Mouse (Mus musculus) neural tube, embryonic 12.5 days (tissue): Measurements from ENCODE around the gene Cd59b. TPM values are rescaled to one million over a fixed set of nuclear protein-coding genes. Genes with fewer than 3 reads are reported as not detected.
"Not testable (repeated sequence)": the region's sequence is repeated elsewhere in the genome, so short reads cannot be mapped to it uniquely, and the experiment has no call there.

Experiments used
- ATAC-seq: fragments of 200-750 bp; cut with Nextera tagmentation; 2 replicates; pipeline ENCODE4 v1.8.0; 2017; ENCODE audit warnings: low read depth, mild to moderate bottlenecking, moderate TSS enrichment, moderate library complexity; ENCODE audit not compliant: low FRiP score
- H3K27ac ChIP-seq: fragments of 300-500 bp; sonication (generic); 2 replicates; pipeline ENCODE4 v1.5.1; 2016
- H3K27me3 ChIP-seq: fragments of 300-500 bp; sonication (generic); replicated peaks from 2 replicates; pipeline ENCODE4 v1.6.1; 2016; ENCODE audit warnings: mild to moderate bottlenecking
- H3K36me3 ChIP-seq: fragments of 300-500 bp; sonication (generic); 2 replicates; pipeline ENCODE4 v1.6.1; 2016; ENCODE audit warnings: mild to moderate bottlenecking
- H3K4me1 ChIP-seq: fragments of 300-500 bp; sonication (generic); 2 replicates; pipeline ENCODE4 v1.6.1; 2016
- H3K4me2 ChIP-seq: fragments of 300-500 bp; sonication (generic); replicated peaks from 2 replicates; pipeline ENCODE4 v1.6.1; 2016; ENCODE audit warnings: mild to moderate bottlenecking
- H3K4me3 ChIP-seq: fragments of 300-500 bp; sonication (generic); 2 replicates; pipeline ENCODE4 v1.5.1; 2016
- H3K9ac ChIP-seq: fragments of 300-500 bp; sonication (generic); 2 replicates; pipeline ENCODE4 v1.6.1; 2016; ENCODE audit warnings: mild to moderate bottlenecking
- H3K9me3 ChIP-seq: fragments of 300-500 bp; sonication (generic); 2 replicates; pipeline ENCODE4 v1.6.1; 2016; ENCODE audit warnings: mild to moderate bottlenecking
- WGBS: fragments of 180-500 bp; shearing (Covaris S2); methylation state at CpG from one replicate; pipeline ENCODE4 v1.1.7; 2016; 5-methylcytosine and 5-hydroxymethylcytosine counted together
- polyA plus RNA-seq: library from polyadenylated mRNA; unstranded; fragments of >200 nt; fragmentation: Nextera tagmentation; extraction: Ambion mirVana; gene quantifications from 2 replicates; pipeline ENCODE4 v1.2.1, GENCODE M21; 2016

Gene Cd59b
- polyA plus RNA-seq, 1 experiment from 2014 or later = 2.6 TPM

DNA sequence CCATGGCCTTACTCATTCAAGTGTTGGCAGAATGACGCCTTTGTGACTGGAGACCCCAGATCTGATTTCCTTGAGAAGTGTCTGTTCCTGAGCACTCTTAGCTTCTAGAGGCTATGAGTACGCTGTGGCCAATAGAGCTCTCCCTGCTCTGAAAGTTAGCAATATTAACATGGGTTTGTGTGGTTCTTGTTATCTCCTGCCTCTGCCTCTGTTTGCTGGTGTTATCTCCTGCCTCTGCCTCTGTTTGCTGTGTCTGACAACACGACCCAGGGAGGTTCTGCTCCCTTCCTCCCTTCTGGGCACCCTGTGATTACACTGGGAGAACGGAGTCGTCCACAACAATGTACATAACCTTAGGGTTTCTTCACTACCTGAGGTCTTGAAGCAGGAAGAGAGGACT, 8.6 kb downstream of the Cd59b start:
- H3K4me2 ChIP-seq, H3K27ac ChIP-seq, H3K9me3 ChIP-seq, H3K4me3 ChIP-seq, H3K36me3 ChIP-seq, H3K27me3 ChIP-seq, ATAC-seq, H3K4me1 ChIP-seq, H3K9ac ChIP-seq: not testable (repeated sequence)
- 81% methylated on average over 5 of the region's 5 CpGs for WGBS

DNA sequence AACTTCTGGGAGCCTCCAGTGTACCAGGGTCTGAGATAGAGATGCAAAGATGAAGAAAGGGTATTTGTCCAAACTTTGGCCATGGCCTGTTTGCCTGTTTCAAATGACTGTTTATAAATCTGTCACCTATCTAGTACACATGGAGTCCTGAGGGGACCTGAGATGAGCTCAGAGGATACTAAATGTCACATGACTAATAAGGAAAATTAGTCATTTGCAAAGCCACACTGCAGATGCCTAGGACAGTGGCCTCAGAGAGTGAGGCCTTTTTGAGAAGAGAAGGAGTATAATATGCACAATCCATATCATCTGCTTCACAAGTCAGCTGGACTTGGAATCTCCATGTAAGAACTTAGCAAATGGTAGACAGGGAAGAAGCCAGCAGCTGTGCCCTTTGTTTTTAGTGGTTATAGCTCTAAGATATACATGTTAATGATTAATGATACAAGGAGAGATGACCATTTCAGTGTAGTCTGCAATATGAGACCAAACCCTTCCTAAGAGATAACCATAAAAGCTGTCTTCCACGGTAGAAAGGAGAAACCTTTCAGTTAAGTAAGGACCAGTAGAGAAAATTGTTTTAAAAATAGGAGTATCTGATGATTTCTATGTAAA, 11.9 kb downstream of the Cd59b start:
- H3K4me1 ChIP-seq, H3K36me3 ChIP-seq, H3K9me3 ChIP-seq, H3K9ac ChIP-seq, H3K27me3 ChIP-seq, ATAC-seq, H3K4me2 ChIP-seq, H3K4me3 ChIP-seq, H3K27ac ChIP-seq: not testable (repeated sequence)
- no CpG with 5 or more reads among the region's 1 CpGs for WGBS

DNA sequence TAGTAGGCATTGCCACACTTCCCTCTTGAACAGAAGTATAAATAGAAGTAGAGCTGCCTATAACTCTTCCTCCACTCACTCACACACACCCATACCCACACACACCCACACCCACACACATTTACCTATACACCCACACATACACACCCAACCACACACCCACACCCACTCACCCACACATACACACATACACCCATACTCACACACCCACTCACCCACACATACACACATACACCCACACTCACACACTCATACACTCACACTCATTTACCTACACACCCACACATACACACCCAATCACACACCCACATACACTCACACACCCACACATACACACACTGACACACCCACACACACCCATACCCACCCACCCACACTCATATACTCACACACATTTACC, 12.8 kb downstream of the Cd59b start:
- no peak overlapping the region for H3K4me2 ChIP-seq
- H3K36me3 ChIP-seq = no peaks in the 10 kb centered on the region
- no peaks in the 10 kb centered on the region for H3K4me1 ChIP-seq
- H3K4me3 ChIP-seq = no peak overlapping the region
- no peak overlapping the region for H3K27ac ChIP-seq
- H3K9me3 ChIP-seq = no peaks in the 10 kb centered on the region
- no peaks in the 10 kb centered on the region for H3K27me3 ChIP-seq
- ATAC-seq = 0 out of 2 replicates have a peak, but pooled peaks have one; percentile 17
- no peak overlapping the region for H3K9ac ChIP-seq

DNA sequence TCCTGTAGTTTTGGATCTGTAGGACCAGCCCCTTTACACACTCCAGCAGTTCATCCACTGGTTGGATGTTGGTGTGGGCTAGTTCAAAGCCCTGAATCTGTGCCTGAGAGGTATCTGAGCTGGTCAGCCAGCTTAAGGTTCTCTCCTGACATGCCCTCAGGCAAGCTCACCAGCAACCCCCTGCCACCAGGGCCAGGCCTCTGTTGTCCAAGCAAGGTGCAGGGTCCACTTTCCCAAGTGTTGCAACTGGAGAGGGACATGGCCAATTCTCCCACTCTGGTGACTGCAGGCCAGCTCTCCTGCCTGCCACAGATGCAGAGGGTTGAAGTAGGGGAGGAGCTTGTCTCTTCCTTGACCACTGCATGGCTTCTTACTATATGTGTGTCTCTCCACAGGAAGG, 14.4 kb downstream of the Cd59b start:
- not testable (repeated sequence) for H3K27me3 ChIP-seq, H3K9me3 ChIP-seq, H3K4me3 ChIP-seq, H3K27ac ChIP-seq, H3K4me2 ChIP-seq, H3K9ac ChIP-seq, H3K4me1 ChIP-seq, H3K36me3 ChIP-seq, ATAC-seq

DNA sequence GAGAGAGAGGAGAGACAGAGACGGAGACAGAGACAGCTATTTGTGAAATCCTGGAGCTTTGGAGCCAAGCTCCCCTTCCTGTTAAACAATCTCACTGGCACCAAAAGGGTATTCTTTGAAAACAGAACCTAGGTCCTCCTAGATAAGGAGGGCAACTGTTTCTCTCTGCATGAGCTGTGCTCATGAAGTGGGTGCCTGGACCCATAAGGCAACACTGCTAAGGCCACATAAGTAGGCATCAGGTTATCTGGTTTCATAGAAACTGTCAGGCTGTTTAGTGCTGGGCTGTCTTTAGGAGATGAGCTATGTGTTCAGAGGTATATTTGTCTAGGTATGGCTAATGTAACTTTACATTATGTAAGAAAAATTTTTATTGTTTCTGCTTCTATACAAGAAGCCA, 17.9 kb downstream of the Cd59b start:
- H3K9me3 ChIP-seq, H3K4me2 ChIP-seq, H3K9ac ChIP-seq, H3K27me3 ChIP-seq, ATAC-seq, H3K4me3 ChIP-seq, H3K36me3 ChIP-seq, H3K27ac ChIP-seq, H3K4me1 ChIP-seq: not testable (repeated sequence)
- WGBS = 100% methylated on average over 1 of the region's 1 CpGs

DNA sequence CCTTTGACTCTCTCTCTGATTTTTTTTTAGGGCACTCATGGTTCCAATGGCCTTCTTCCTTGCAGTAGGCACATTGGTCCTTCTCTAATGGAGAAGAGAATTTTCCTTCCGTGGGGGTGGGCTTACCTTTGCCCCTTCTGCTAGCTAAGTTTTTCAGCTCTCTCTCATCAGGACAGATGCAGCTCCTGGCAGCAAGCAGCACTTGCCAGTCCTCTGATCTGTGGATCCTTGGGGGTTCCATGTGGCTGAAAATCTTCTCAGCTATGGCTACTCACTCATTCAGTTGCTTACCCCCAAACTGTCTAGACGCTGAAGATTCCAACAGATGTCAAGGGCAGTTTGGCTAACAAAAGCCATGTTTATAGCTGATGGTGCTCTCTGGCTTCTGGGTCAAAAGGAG, 23.7 kb downstream of the Cd59b start:
- Histone ChIP-seq H3K27me3 (no peaks in the 10 kb centered on the region), H3K4me1 (peaks cover 9% of the 10 kb centered on the region; the same call in 1 of the 2 replicates), H3K9me3 (no peaks in the 10 kb centered on the region), H3K9ac (no peak overlapping the region), H3K4me2 (no peak overlapping the region), H3K4me3 (no peak overlapping the region), H3K36me3 (no peaks in the 10 kb centered on the region), H3K27ac (no peak overlapping the region)
- WGBS = 72% methylated on average over 2 of the region's 2 CpGs
- no peak for ATAC-seq

DNA sequence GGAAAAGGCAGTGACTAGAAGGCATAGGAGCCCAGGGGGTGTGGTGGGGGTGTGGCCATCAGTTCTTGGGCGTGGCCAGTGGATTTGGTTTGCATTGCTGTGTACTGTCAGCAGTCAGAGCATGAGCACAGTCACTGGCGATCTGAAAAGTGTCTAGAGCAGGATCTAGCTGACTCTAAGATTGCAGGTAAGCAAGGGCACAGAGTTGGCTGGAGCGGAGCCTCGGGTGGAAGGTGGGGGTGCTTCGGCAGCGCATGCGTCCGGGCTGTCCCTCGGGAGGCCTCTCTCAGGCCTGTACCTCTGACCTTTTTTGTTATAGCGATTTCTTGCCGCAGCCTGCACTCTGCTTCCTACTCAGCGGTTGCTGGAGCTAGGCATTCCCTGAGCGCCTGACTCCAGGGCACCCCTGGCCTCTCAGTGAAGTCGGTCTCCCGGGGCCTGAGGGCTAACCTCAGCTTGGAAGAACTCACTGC, 26.1 kb downstream of the Cd59b start, which contains the start of gene Cd59a:
Cd59a (plus strand) TSS at position 61 of the 473 bp plus-strand sequence.
- ATAC-seq = peak; percentile 90
- Histone ChIP-seq H3K27me3 (no peaks in the 10 kb centered on the region), H3K36me3 (no peaks in the 10 kb centered on the region), H3K9me3 (no peaks in the 10 kb centered on the region), H3K4me3 (peak within 1 kb of the TSS; percentile 39), H3K4me2 (peak within 1 kb of the TSS; percentile 66), H3K4me1 (peaks cover 9% of the 10 kb centered on the region; the same call in 1 of the 2 replicates), H3K9ac (peak within 1 kb of the TSS; percentile 56), H3K27ac (peak within 1 kb of the TSS; percentile 39; the same call in 1 of the 2 replicates)
- 6% methylated on average over 15 of the region's 15 CpGs for whole genome bisulfite sequencing

DNA sequence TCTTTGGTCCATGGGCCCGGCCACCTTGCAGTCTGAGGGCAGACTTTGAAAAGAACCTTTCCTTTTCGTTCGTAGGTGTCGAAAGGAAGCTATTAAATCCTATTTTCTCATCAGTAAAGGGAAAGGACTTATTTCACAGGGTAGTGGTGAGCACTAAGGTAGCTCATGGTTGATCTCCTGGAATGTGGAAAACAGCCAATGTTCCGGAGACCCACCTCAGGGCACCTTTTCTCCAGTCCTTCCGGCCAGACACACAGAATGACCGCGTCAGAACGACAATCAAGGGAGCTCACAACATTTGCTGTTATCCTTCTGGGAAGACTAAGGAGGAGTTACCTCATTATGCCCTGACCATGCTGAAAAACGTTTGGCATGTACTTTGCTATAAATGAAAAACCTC, 26.6 kb downstream of the Cd59b start:
- Histone ChIP-seq H3K4me1 (peaks cover 9% of the 10 kb centered on the region; the same call in 1 of the 2 replicates), H3K27ac (peak overlapping the region; percentile 39; the same call in 1 of the 2 replicates), H3K4me3 (peak overlapping the region; percentile 39), H3K9ac (peak overlapping the region; percentile 56), H3K27me3 (no peaks in the 10 kb centered on the region), H3K9me3 (no peaks in the 10 kb centered on the region), H3K36me3 (no peaks in the 10 kb centered on the region), H3K4me2 (peak overlapping the region; percentile 66)
- 50% methylated on average over 10 of the region's 10 CpGs for WGBS
- no peak for ATAC-seq

DNA sequence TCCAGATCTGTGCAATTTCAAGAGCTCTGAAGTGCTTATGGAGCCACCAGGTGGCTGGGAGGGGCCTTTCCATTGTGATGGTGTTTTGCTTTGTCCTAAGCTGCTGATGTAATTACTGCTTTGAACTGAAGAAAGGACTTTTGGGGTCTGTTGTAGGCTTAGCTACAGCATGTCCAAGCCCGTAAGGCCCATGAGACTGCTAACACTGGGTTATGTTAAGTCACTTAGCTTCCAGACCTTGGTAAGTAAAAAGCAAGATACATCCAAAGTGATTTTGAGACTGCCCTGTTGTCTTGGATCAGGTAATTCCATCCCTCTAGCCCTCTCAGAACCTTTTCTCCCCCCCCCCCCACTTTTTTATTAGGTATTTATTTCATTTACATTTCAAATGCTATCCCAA, 27.1 kb downstream of the Cd59b start:
- H3K9me3 ChIP-seq, ATAC-seq, H3K4me3 ChIP-seq, H3K9ac ChIP-seq, H3K4me1 ChIP-seq, H3K27ac ChIP-seq, H3K36me3 ChIP-seq, H3K27me3 ChIP-seq: not testable (repeated sequence)
- 73% methylated on average over 1 of the region's 1 CpGs for WGBS
- H3K4me2 ChIP-seq = peak overlapping the region; percentile 66; the same call in 1 of the 2 replicates

DNA sequence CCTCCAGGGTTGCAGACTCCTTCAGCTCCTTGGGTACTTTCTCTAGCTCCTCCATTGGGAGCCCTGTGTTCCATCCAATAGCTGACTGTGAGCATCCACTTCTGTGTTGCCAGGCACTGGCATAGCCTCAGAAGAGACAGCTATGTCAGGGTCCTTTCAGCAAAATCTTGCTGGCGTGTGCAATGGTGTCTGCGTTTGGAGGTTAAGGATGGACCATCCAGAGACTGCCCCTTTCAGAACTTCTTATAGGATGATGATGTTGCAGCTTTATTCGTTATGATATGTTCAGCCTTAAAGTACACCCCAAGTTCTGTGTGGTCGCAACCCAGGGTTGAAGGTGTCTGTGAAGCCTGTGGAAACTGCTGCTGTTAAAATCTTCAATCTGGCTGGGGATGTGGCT, 27.7 kb downstream of the Cd59b start:
- H3K4me2 ChIP-seq, H3K27me3 ChIP-seq, H3K4me1 ChIP-seq, H3K36me3 ChIP-seq, H3K9me3 ChIP-seq, H3K27ac ChIP-seq, H3K9ac ChIP-seq, ATAC-seq, H3K4me3 ChIP-seq: not testable (repeated sequence)
- 94% methylated on average over 4 of the region's 4 CpGs for WGBS

DNA sequence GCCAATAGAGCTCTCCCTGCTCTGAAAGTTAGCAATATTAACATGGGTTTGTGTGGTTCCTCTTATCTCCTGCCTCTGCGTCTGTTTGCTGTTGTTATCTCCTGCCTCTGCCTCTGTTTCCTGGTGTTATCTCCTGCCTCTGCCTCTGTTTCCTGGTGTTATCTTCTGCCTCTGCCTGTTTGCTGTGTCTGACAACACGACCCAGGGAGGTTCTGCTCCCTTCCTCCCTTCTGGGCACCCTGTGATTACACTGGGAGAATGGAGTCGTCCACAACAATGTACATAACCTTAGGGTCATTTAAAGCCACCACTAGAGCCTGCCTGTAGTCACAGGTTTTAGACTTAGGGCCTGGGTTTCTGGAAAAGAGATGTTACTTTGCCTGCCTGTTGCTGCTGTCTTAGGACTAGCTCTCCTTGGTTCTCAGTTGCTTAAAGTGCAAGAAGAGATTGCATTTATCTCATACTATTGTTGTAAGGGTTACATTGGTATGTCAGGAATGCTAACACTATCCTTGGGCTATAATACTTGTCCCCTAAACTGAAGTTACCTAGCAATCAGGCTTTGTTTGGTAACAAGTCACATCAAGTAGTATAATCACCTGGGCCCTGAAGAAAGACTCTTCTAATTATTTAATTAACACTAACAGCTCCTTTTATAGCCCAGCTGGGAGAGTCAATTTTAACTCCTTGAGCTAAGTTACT, 29.0 kb downstream of the Cd59b start:
- WGBS = 38% methylated on average over 3 of the region's 3 CpGs
- Histone ChIP-seq H3K36me3 (no peaks in the 10 kb centered on the region), H3K27me3 (no peaks in the 10 kb centered on the region), H3K4me3 (no peak overlapping the region), H3K4me1 (peaks cover 9% of the 10 kb centered on the region; the same call in 1 of the 2 replicates), H3K27ac (no peak overlapping the region), H3K9me3 (no peaks in the 10 kb centered on the region), H3K4me2 (no peak overlapping the region), H3K9ac (no peak overlapping the region)
- no peak for ATAC-seq

DNA sequence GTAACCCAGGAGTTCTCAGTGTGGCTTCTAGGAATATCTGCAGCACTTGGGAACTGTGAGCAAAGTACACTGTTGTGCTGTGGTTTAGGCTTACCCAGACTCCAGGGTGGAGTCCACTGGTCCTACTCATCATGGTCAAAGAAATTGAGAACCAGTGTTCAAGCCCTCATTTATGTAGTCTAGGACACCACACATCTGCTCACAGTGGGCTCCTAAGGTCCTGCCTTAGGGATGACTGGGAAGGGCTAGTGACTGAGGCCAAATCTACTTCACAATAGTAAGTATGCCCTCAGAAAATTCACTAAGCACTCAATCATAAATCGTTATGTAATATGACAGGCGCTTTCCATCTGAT, 29.6 kb downstream of the Cd59b start:
- Histone ChIP-seq H3K4me1 (peaks cover 9% of the 10 kb centered on the region; the same call in 1 of the 2 replicates), H3K36me3 (no peaks in the 10 kb centered on the region), H3K9me3 (no peaks in the 10 kb centered on the region), H3K27me3 (no peaks in the 10 kb centered on the region), H3K4me2 (no peak overlapping the region), H3K4me3 (no peak overlapping the region), H3K9ac (no peak overlapping the region), H3K27ac (no peak overlapping the region)
- 96% methylated on average over 2 of the region's 2 CpGs for WGBS
- ATAC-seq = no peak

DNA sequence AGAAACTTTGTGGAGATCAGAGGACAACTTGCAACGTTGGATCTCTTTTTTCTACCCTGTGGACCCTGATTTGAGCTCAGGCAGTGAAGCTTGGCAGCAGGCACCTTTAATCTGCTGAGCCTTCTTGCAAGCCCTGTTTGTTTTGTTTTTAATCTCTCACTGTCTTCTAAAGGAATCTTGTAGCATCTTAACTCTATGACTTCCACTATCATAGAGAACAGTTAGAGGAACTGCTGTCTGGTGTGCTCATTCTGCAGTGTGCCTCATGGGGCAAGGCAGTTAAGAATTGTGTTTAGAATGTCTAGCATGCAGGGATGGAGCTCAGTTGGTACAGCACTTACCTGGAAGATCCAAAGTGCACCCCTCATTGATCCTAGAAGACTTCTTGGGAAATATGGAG, 30.3 kb downstream of the Cd59b start:
- no peaks in the 10 kb centered on the region for H3K9me3 ChIP-seq
- no peak for ATAC-seq
- WGBS = 56% methylated on average over 1 of the region's 1 CpGs

More for the DNA sequence above, 30.3 kb downstream of the Cd59b start:
- Histone ChIP-seq H3K4me2 (no peak overlapping the region), H3K4me1 (peaks cover 9% of the 10 kb centered on the region; the same call in 1 of the 2 replicates), H3K4me3 (no peak overlapping the region), H3K27ac (no peak overlapping the region), H3K36me3 (no peaks in the 10 kb centered on the region), H3K9ac (no peak overlapping the region), H3K27me3 (no peaks in the 10 kb centered on the region)
